10 mouse cellular contexts compared by ENCODE assay signal in the genomic region with DNA sequence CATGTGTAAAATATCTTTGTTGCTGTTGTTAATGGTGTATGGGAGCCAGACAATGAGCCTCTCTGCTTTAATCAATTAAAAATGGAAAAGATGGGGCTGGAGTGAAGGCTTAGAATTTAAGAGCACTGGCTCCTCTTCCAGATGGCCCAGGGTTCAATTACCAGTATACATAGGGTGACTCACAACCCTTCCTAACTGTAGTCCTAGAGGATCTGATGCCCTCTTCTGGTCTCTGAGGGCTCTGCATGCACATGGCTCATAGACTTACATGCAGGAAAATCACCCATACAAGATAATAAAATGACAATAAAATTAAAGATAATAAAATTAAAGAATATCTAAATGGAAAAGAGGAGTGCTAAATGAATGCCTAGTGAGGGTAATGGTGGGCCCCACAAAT. TPM values are rescaled to one million over a fixed set of nuclear protein-coding genes. Genes with fewer than 3 reads are reported as not detected.
DNase-seq lines count a peak whose midpoint lies in the region; ATAC-seq and TF ChIP-seq lines count a peak whose summit lies in the region.
"Had no signal": no experiment of that assay in that cellular context is flagged by ENCODE, and none has a peak within 500 bp of the region (broad histone marks: within the 10 kb centered on the region; RNA-seq: fewer than 3 reads in every experiment).

No protein-coding gene starts in this region.

- no peak overlapping the region for H3K27ac ChIP-seq in left cerebral cortex, adult 2 months
- H3K27ac ChIP-seq in CH12.LX (ENCODE audit: insufficient read depth, low read depth) = no peak overlapping the region
- H3K27ac ChIP-seq: intestine, embryonic 15.5 days had no signal

- no peak for TF ChIP-seq EP300 in CH12.LX (IDR thresholded peaks at IDR 0.05; ENCODE audit: low read length)

- TF ChIP-seq POLR2A in CH12.LX (IDR thresholded peaks at IDR 0.05; ENCODE audit: low read depth, low read length) = no peak

- peaks cover 6 to 13% of the 10 kb centered on the region in 2 experiments for H3K4me1 ChIP-seq in CH12.LX (ENCODE audit: control insufficient read depth in 1 of 2, insufficient read depth in 2 of 2)

- H3K27me3 ChIP-seq in CH12.LX (replicated peaks) = no peaks in the 10 kb centered on the region
- H3K27me3 ChIP-seq: intestine, embryonic 15.5 days had no signal

- 0 out of 2 replicates have a peak, but pooled peaks have one; percentile 26 for ATAC-seq in granulocyte monocyte progenitor cell, adult 5-6 weeks (replicated peaks; ENCODE audit: poor library complexity, severe bottlenecking)
- no peak for ATAC-seq in erythroid progenitor cell, adult 5-6 weeks (replicated peaks; ENCODE audit: low FRiP score, poor library complexity, severe bottlenecking)
- ATAC-seq: intestine, embryonic 15.5 days had no signal

- intact Hi-C loops in left cerebral cortex, adult 2 months (cut with DNase I) = loop anchor here (10.0 kb wide), 1 partner anchor 269 kb away; no protein-coding TSS in a partner anchor
- intact Hi-C loops in left cerebral cortex, postnatal 14 days (cut with DNase I) = no loop called here

- no peak overlapping the region for H3K4me3 ChIP-seq in left cerebral cortex, adult 2 months
- no peak overlapping the region for H3K4me3 ChIP-seq in CH12.LX (replicated peaks in 1 of 3; ENCODE audit: low read depth in 2 of 3, low read length in 2 of 3, poor library complexity in 1 of 3)
- H3K4me3 ChIP-seq: intestine, embryonic 15.5 days had no signal

- in situ Hi-C loops in CH12.LX (cut with MboI; ENCODE audit: low pct_ligation_motif_present, low pct_unique_long_range_greater_than_20kb, low sequenced_read_pairs) = no loop called here

- dilution Hi-C loops in CH12.LX (cut with MboI; ENCODE audit: extremely low pct_ligation_motif_present, extremely low pct_unique_long_range_greater_than_20kb, low sequenced_read_pairs) = no loop called here

- H3K79me2 ChIP-seq in CH12.LX (replicated peaks; ENCODE audit: control insufficient read depth, extremely low read depth, insufficient read depth, poor library complexity, severe bottlenecking) = no peaks in the 10 kb centered on the region

- peak; percentile 38 for TF ChIP-seq RAD21 in CH12.LX (IDR thresholded peaks at IDR 0.05; ENCODE audit: low read depth, low read length)

- H3K36me3 ChIP-seq in CH12.LX (replicated peaks in 1 of 2; ENCODE audit: control insufficient read depth in 1 of 2, insufficient read depth in 1 of 2, low read length in 1 of 2) = no peaks in the 10 kb centered on the region
- H3K36me3 ChIP-seq: intestine, embryonic 15.5 days had no signal

- no peak overlapping the region for H3K9ac ChIP-seq in CH12.LX (ENCODE audit: insufficient read depth, low read depth)
- H3K9ac ChIP-seq: intestine, embryonic 15.5 days had no signal

- H3K9me3 ChIP-seq in CH12.LX (replicated peaks; ENCODE audit: low read length) = no peaks in the 10 kb centered on the region
- H3K9me3 ChIP-seq: intestine, embryonic 15.5 days had no signal

- DNase-seq in adrenal gland, postnatal 36 days = peak; percentile 14 to 22
- DNase-seq in adrenal gland, postnatal 4 days (ENCODE audit: low spot score in 2 of 2) = no peak
- no peak for DNase-seq in left cerebral cortex, adult 2 months (ENCODE audit: extremely low spot score in 1 of 2, low spot score in 2 of 2)
- DNase-seq in left cerebral cortex, postnatal 14 days (ENCODE audit: low spot score in 2 of 2) = no peak
- DNase-seq in CH12.LX (ENCODE audit: extremely low read depth) = no peak
- DNase-seq in layer of hippocampus, postnatal 10 days (ENCODE audit: low spot score in 2 of 2) = no peak
- DNase-seq: adrenal gland, postnatal 25 days had no signal

- no peak overlapping the region for H3K4me2 ChIP-seq in CH12.LX (ENCODE audit: insufficient read depth, low read depth, poor library complexity, severe bottlenecking)
- H3K4me2 ChIP-seq: intestine, embryonic 15.5 days had no signal

- TF ChIP-seq CTCF in left cerebral cortex, adult 2 months (IDR thresholded peaks at IDR 0.05) = peak; percentile 56
- TF ChIP-seq CTCF in CH12.LX (conservative IDR thresholded peaks at IDR 0.05 in 1 of 2, IDR thresholded peaks at IDR 0.05 in 1 of 2; ENCODE audit: low read depth in 2 of 2, low read length in 2 of 2) = peak in 1 of 2 experiments; percentile 57; a peak in 2 of 4 replicates

TF ChIP-seq in CH12.LX, 34 proteins besides CTCF, POLR2A, EP300 and RAD21:
- TF ChIP-seq CHD2 (IDR thresholded peaks at IDR 0.05; ENCODE audit: low read length) = no peak
- TF ChIP-seq SMC3 (IDR thresholded peaks at IDR 0.05; ENCODE audit: low read depth, low read length) = peak; percentile 48
- TF ChIP-seq MAX (IDR thresholded peaks at IDR 0.05; ENCODE audit: low read length) = 0 out of 2 replicates have a peak, but pooled peaks have one; percentile 19
- TF ChIP-seq USF1 (IDR thresholded peaks at IDR 0.05; ENCODE audit: low read depth, low read length) = no peak
- TF ChIP-seq MYC (IDR thresholded peaks at IDR 0.05; ENCODE audit: low read depth, low read length) = 0 out of 2 replicates have a peak, but pooled peaks have one; percentile 41
- no peak for TF ChIP-seq ZKSCAN1 (IDR thresholded peaks at IDR 0.05; ENCODE audit: borderline replicate concordance, low read depth, low read length)
- TF ChIP-seq ETS1 (conservative IDR thresholded peaks at IDR 0.05; ENCODE audit: low read depth, low read length) = no peak
- no peak for TF ChIP-seq TBP (conservative IDR thresholded peaks at IDR 0.05; ENCODE audit: low read depth, low read length)
- TF ChIP-seq MXI1 (IDR thresholded peaks at IDR 0.05; ENCODE audit: low read depth, low read length) = no peak
- no peak for TF ChIP-seq ZC3H11A (IDR thresholded peaks at IDR 0.05; ENCODE audit: low read depth, low read length)
- TF ChIP-seq BHLHE40 (IDR thresholded peaks at IDR 0.05; ENCODE audit: low read depth, low read length) = no peak
- no peak for TF ChIP-seq MAFK (IDR thresholded peaks at IDR 0.05; ENCODE audit: insufficient replicate concordance, low read length)

RNA-seq across cellular contexts. Expression of gene Lypd6b, which starts 11.8 kb away (rescaled TPM):
- under 1 TPM in 1 of 2 experiments, not detected in 1; 0.86 TPM for total RNA-seq in adrenal gland, postnatal 36 days (2021)
- 1 to 10 TPM in 1 of 2 experiments, under 1 TPM in 1; 0.23 to 1.6 TPM for total RNA-seq in adrenal gland, postnatal 4 days (2021)
- 1 to 10 TPM; 6.3 to 7.4 TPM for total RNA-seq in left cerebral cortex, adult 2 months (2021)
- total RNA-seq in left cerebral cortex, postnatal 14 days (2021) = 10 to 100 TPM; 10.7 to 10.9 TPM
- total RNA-seq in CH12.LX (2012; rRNA removed) (0.50 and 1.4 TPM in 2 replicates), CH12.LX (2014; rRNA removed) (0.09 and 0.15 TPM in 2 replicates)
- polyA plus RNA-seq in CH12.LX (2012; ENCODE audit: insufficient read length, low read depth) = not detected in 2 replicates
- total RNA-seq in granulocyte monocyte progenitor cell, adult 5-6 weeks (2014; fragmentation: Nextera tagmentation) = not detected in 2 replicates
- 0.10 TPM in 1 of 2 replicates, not detected in the other for total RNA-seq in granulocyte monocyte progenitor cell, adult 5-6 weeks (2017)
- 0.42 and 0.72 TPM in 2 replicates for total RNA-seq in erythroid progenitor cell, adult 5-6 weeks (2015; ENCODE audit: low replicate concordance)
- 0.51 TPM in 1 of 2 replicates, not detected in the other for total RNA-seq in erythroid progenitor cell, adult 5-6 weeks (2017; ENCODE audit: low replicate concordance)
- 1 to 10 TPM; 8.0 to 8.4 TPM for total RNA-seq in layer of hippocampus, postnatal 10 days (2021)

Comparison
In these comparisons a context has a peak if more than half of its experiments do, and no peak if none do; other contexts are left out.
1. DNase-seq: peak in adrenal gland, postnatal 36 days (2 of 2); none in adrenal gland, postnatal 4 days (0 of 2), left cerebral cortex, adult 2 months (0 of 2), left cerebral cortex, postnatal 14 days (0 of 2), CH12.LX (single experiment) and layer of hippocampus, postnatal 10 days (0 of 2).